Mouse (Mus musculus): ENCODE data around the gene Qprt. TPM values are rescaled to one million over a fixed set of nuclear protein-coding genes. Genes with fewer than 3 reads are reported as not detected.
"Not testable (repeated sequence)": the region's sequence is repeated elsewhere in the genome, so short reads cannot be mapped to it uniquely, and the experiment has no call there.

Gene Qprt
- polyA plus RNA-seq, 1 experiment from 2014 or later = 11.3 TPM

- not testable (repeated sequence) for H3K4me3 ChIP-seq; H3K9me3 ChIP-seq; DNase-seq (ENCODE audit: extremely low spot score, low spot score); H3K27ac ChIP-seq; H3K36me3 ChIP-seq (replicated peaks); H3K27me3 ChIP-seq (ENCODE audit: poor library complexity, severe bottlenecking)
- WGBS = 89% methylated on average over 6 of the region's 6 CpGs
- H3K4me1 ChIP-seq = peaks cover 23% of the 10 kb centered on the region
Observed at GRCm38 (mm10) chr7:127085751-127086150, 36.3 kb downstream of the Qprt start.

DNA sequence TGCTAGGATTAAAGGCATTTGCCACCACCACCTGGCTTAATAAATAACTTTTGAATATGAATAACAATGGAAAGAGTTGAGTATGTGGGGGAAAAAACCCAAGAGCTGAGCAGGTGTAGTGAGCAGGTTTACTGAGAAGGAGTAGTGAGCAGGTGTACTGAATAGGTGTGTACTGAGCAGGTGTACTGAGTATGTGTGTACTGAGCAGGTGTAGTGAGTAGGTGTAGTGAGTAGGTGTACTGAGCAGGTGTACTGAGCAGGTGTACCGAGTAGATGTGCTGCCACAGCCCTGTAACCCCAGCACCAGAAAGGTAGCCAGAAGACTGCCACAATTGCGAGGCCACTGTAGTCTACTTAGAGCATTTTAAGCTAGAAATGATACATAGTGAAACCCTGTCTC, 37.2 kb downstream of the Qprt start:
- H3K4me1 ChIP-seq = peaks cover 14% of the 10 kb centered on the region
- H3K9me3 ChIP-seq = no peaks in the 10 kb centered on the region
- 87% methylated on average over 2 of the region's 2 CpGs for WGBS
- no peaks in the 10 kb centered on the region for H3K36me3 ChIP-seq (replicated peaks)
- no peaks in the 10 kb centered on the region for H3K27me3 ChIP-seq (ENCODE audit: poor library complexity, severe bottlenecking)
- H3K4me3 ChIP-seq = no peak overlapping the region
- no peak overlapping the region for H3K27ac ChIP-seq
- DNase-seq (ENCODE audit: extremely low spot score, low spot score) = no peak

DNA sequence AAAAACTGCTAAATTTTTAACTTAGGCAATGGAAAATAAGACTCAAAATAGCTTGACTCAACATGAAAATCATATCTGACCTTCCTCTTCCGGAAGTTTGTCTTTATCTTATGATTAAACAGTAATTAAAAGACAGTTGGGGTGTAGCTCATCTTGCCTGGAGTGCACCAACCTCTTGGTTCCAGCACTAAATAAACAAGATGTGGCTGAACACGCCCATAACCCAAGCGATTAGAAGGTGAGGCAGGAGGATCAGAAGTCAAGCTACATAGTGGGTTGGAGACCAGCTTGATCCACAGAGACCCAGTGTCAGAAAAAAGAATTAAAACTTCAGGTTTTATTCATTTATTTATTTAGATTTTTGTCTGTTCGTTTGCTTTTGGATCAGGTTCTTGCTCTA, 38.3 kb downstream of the Qprt start:
- Histone ChIP-seq H3K4me1 (peaks cover 4% of the 10 kb centered on the region), H3K36me3 (replicated peaks) (no peaks in the 10 kb centered on the region), H3K4me3 (no peak overlapping the region), H3K27me3 (ENCODE audit: poor library complexity, severe bottlenecking) (no peaks in the 10 kb centered on the region), H3K27ac (no peak overlapping the region), H3K9me3 (no peaks in the 10 kb centered on the region)
- no peak for DNase-seq (ENCODE audit: extremely low spot score, low spot score)
- WGBS = 87% methylated on average over 4 of the region's 4 CpGs

- WGBS = 55% methylated on average over 2 of the region's 2 CpGs
- H3K27ac ChIP-seq = no peak overlapping the region
- DNase-seq (ENCODE audit: extremely low spot score, low spot score) = no peak
- H3K27me3 ChIP-seq (ENCODE audit: poor library complexity, severe bottlenecking) = no peaks in the 10 kb centered on the region
- H3K4me1 ChIP-seq = 0 out of 2 replicates have a peak, but pooled peaks cover 3% of the 10 kb centered on the region
- no peak overlapping the region for H3K4me3 ChIP-seq
- no peaks in the 10 kb centered on the region for H3K36me3 ChIP-seq (replicated peaks)
- no peaks in the 10 kb centered on the region for H3K9me3 ChIP-seq
Observed at GRCm38 (mm10) chr7:127082995-127083394, 39.0 kb downstream of the Qprt start.

- no peaks in the 10 kb centered on the region for H3K36me3 ChIP-seq (replicated peaks)
- no peak overlapping the region for H3K4me3 ChIP-seq
- WGBS = 88% methylated on average over 8 of the region's 8 CpGs
- H3K27ac ChIP-seq = no peak overlapping the region
- 0 out of 2 replicates have a peak, but pooled peaks cover 3% of the 10 kb centered on the region for H3K4me1 ChIP-seq
- H3K27me3 ChIP-seq (ENCODE audit: poor library complexity, severe bottlenecking) = no peaks in the 10 kb centered on the region
- no peaks in the 10 kb centered on the region for H3K9me3 ChIP-seq
- DNase-seq (ENCODE audit: extremely low spot score, low spot score) = no peak
Observed at GRCm38 (mm10) chr7:127082271-127082670, 39.8 kb downstream of the Qprt start.

GRCm38 (mm10) chr7:127080045-127080444, 42.0 kb downstream of the Qprt start:
- no peaks in the 10 kb centered on the region for H3K36me3 ChIP-seq (replicated peaks)
- no peaks in the 10 kb centered on the region for H3K9me3 ChIP-seq
- 78% methylated on average over 3 of the region's 3 CpGs for WGBS
- no peak overlapping the region for H3K27ac ChIP-seq
- no peaks in the 10 kb centered on the region for H3K27me3 ChIP-seq (ENCODE audit: poor library complexity, severe bottlenecking)
- no peak for DNase-seq (ENCODE audit: extremely low spot score, low spot score)
- no peak overlapping the region for H3K4me3 ChIP-seq
- 0 out of 2 replicates have a peak, but pooled peaks cover 3% of the 10 kb centered on the region for H3K4me1 ChIP-seq

GRCm38 (mm10) chr7:127077692-127078091, 44.3 kb downstream of the Qprt start:
- Histone ChIP-seq H3K27ac (no peak overlapping the region), H3K4me3 (no peak overlapping the region), H3K27me3 (ENCODE audit: poor library complexity, severe bottlenecking) (no peaks in the 10 kb centered on the region), H3K36me3 (replicated peaks) (no peaks in the 10 kb centered on the region), H3K4me1 (0 out of 2 replicates have a peak, but pooled peaks cover 3% of the 10 kb centered on the region), H3K9me3 (no peaks in the 10 kb centered on the region)
- 85% methylated on average over 3 of the region's 3 CpGs for WGBS
- DNase-seq (ENCODE audit: extremely low spot score, low spot score) = no peak

DNA sequence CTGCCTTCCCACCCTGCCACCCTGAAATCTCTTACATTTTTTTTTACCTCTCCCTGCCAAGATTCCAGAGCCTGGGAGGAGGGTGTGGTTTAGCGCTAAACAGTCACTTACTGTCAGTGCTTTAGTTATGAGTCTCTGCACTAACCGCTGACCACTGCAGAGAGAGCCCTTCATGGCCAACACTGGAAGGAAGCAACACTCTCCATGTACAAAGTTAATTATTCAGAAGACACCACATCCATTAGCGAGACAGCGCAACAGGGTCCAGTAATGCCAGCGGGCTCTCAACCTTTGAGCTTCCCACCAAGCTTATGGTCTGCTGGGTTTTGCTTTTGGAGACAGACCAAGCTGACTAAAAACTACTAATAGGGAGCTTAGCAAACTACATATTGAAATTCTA, 45.8 kb downstream of the Qprt start:
- H3K4me3 ChIP-seq = no peak overlapping the region
- WGBS = 93% methylated on average over 5 of the region's 5 CpGs
- H3K36me3 ChIP-seq (replicated peaks) = no peaks in the 10 kb centered on the region
- no peak overlapping the region for H3K27ac ChIP-seq
- no peaks in the 10 kb centered on the region for H3K9me3 ChIP-seq
- peaks cover 12% of the 10 kb centered on the region for H3K4me1 ChIP-seq
- H3K27me3 ChIP-seq (ENCODE audit: poor library complexity, severe bottlenecking) = no peaks in the 10 kb centered on the region
- DNase-seq (ENCODE audit: extremely low spot score, low spot score) = no peak

- H3K27me3 ChIP-seq (ENCODE audit: poor library complexity, severe bottlenecking) = no peaks in the 10 kb centered on the region
- H3K4me1 ChIP-seq = peaks cover 12% of the 10 kb centered on the region
- no peaks in the 10 kb centered on the region for H3K9me3 ChIP-seq
- 93% methylated on average over 4 of the region's 4 CpGs for WGBS
- no peak overlapping the region for H3K27ac ChIP-seq
- DNase-seq (ENCODE audit: extremely low spot score, low spot score) = no peak
- H3K36me3 ChIP-seq (replicated peaks) = no peaks in the 10 kb centered on the region
- H3K4me3 ChIP-seq = no peak overlapping the region
Observed at GRCm38 (mm10) chr7:127073221-127073620, 48.8 kb downstream of the Qprt start.

DNA sequence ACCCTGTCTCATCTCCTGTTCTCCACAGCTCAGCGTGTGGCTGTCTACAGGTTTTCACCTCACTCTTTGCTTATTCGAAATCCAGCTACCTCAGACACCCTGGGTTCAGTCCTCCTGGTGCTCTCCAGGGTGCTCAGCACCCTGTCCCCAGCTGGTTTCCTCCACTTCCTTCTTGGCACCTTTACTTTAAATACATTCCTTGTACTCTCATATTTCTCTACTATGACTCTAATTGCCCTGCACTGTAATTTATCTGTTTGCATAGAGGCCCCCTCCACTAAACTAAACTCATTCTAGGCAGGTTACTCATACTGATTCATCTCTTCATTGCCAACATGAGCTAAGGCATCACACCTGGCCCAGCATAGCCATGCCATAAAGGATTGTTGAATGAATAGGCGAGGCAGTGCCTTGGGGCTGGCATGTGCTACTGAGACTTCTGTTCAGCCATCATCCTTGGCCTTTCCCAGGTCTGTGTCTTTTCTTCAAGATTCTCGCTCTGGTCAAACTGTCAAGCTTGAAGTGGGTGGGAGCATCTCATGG, 51.1 kb downstream of the Qprt start:
- no peak overlapping the region for H3K27ac ChIP-seq
- no peak for DNase-seq (ENCODE audit: extremely low spot score, low spot score)
- WGBS = 74% methylated on average over 4 of the region's 4 CpGs
- H3K4me1 ChIP-seq = peaks cover 12% of the 10 kb centered on the region
- H3K36me3 ChIP-seq (replicated peaks) = no peaks in the 10 kb centered on the region
- H3K27me3 ChIP-seq (ENCODE audit: poor library complexity, severe bottlenecking) = no peaks in the 10 kb centered on the region
- no peaks in the 10 kb centered on the region for H3K9me3 ChIP-seq
- H3K4me3 ChIP-seq = no peak overlapping the region

DNA sequence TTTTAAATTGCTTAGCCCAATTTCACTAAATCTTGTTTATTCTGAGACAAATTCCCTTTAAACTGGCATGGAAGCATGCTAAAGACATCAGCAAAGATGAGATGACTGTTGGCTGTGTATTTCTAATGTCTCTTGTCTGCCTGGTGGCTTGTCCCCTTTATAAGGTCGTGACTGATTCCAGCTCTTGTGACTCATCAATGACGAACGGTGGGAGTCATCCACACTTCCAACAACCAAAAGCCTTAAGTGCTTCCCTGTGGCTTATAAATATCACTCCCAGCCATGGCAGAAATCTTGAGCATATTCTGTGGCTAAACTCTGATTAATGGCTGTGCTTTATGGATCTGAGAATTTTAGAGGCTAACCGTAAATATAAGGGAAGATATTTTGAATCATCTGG, 55.7 kb downstream of the Qprt start:
- peaks cover 2% of the 10 kb centered on the region; the same call in 1 of the 2 replicates for H3K4me1 ChIP-seq
- DNase-seq (ENCODE audit: extremely low spot score, low spot score) = no peak
- no peaks in the 10 kb centered on the region for H3K9me3 ChIP-seq
- H3K4me3 ChIP-seq = no peak overlapping the region
- no peaks in the 10 kb centered on the region for H3K36me3 ChIP-seq (replicated peaks)
- H3K27ac ChIP-seq = no peak overlapping the region
- H3K27me3 ChIP-seq (ENCODE audit: poor library complexity, severe bottlenecking) = no peaks in the 10 kb centered on the region
- WGBS = 83% methylated on average over 4 of the region's 4 CpGs

DNA sequence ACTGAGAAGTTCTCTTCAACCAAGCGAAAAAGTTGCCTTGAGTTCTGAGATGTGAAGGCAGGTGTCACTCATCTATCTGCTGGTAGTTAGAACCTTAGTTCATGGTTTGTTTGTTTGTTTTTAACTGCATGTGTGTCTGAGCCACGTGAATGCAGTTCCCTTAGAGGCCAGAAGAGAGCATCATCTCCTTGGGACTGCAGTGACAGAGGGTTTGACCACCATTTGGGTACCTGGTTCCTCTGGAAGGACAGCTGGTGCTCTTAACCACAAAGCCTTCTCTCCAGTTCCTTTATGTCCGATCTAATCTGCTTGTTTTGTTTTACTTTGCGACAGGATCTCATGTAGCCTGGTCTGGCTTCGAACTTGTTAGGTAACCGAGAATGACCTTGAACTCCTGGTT, 56.5 kb downstream of the Qprt start:
- H3K36me3 ChIP-seq (replicated peaks) = no peaks in the 10 kb centered on the region
- H3K9me3 ChIP-seq = no peaks in the 10 kb centered on the region
- H3K4me3 ChIP-seq = no peak overlapping the region
- no peaks in the 10 kb centered on the region for H3K27me3 ChIP-seq (ENCODE audit: poor library complexity, severe bottlenecking)
- no peak overlapping the region for H3K27ac ChIP-seq
- no peaks in the 10 kb centered on the region for H3K4me1 ChIP-seq
- 88% methylated on average over 6 of the region's 6 CpGs for WGBS
- DNase-seq (ENCODE audit: extremely low spot score, low spot score) = no peak
